Mouse (Mus musculus) hindbrain, embryonic 16.5 days (tissue): ENCODE measurements around the gene Akap13. TPM values are rescaled to one million over a fixed set of nuclear protein-coding genes. Genes with fewer than 3 reads are reported as not detected.

Source experiments
- ATAC-seq: fragments of 200-750 bp; cut with Nextera tagmentation; 2 replicates; pipeline ENCODE4 v1.8.0; 2017; ENCODE audit warnings: moderate TSS enrichment, moderate library complexity
- H3K27ac ChIP-seq: fragments of 300-500 bp; sonication (generic); 2 replicates; pipeline ENCODE4 v1.5.1; 2014; ENCODE audit warnings: low read depth, mild to moderate bottlenecking, control low read depth, low read length, moderate library complexity
- H3K27me3 ChIP-seq: fragments of 300-500 bp; sonication (generic); replicated peaks from 2 replicates; pipeline ENCODE4 v1.6.1; 2014; ENCODE audit warnings: low read length; ENCODE audit not compliant: control insufficient read depth, insufficient read depth
- H3K36me3 ChIP-seq: fragments of 300-500 bp; sonication (generic); 2 replicates; pipeline ENCODE4 v1.6.1; 2014; ENCODE audit warnings: mild to moderate bottlenecking, low read length, moderate library complexity, mixed read lengths; ENCODE audit not compliant: control insufficient read depth, insufficient read depth
- H3K4me1 ChIP-seq: fragments of 300-500 bp; sonication (generic); 2 replicates; pipeline ENCODE4 v1.6.1; 2014; ENCODE audit warnings: low read depth, low read length; ENCODE audit not compliant: control insufficient read depth, insufficient read depth
- H3K4me2 ChIP-seq: fragments of 300-500 bp; sonication (generic); 2 replicates; pipeline ENCODE4 v1.6.1; 2014; ENCODE audit warnings: mild to moderate bottlenecking, low read length, control low read depth, moderate library complexity
- H3K4me3 ChIP-seq: fragments of 300-500 bp; sonication (generic); 2 replicates; pipeline ENCODE4 v1.5.1; 2014; ENCODE audit warnings: mild to moderate bottlenecking, low read length, control low read depth, moderate library complexity
- H3K9ac ChIP-seq: fragments of 300-500 bp; sonication (generic); 2 replicates; pipeline ENCODE4 v1.6.1; 2014; ENCODE audit warnings: low read depth, mild to moderate bottlenecking, control low read depth, low read length, moderate library complexity
- H3K9me3 ChIP-seq: fragments of 300-500 bp; sonication (generic); 2 replicates; pipeline ENCODE4 v1.6.1; 2014; ENCODE audit warnings: mild to moderate bottlenecking, low read length, moderate library complexity; ENCODE audit not compliant: control insufficient read depth
- WGBS: fragments of 180-500 bp; shearing (Covaris S2); extraction: QIAGEN DNeasy Blood & Tissue Kit; methylation state at CpG from one replicate; pipeline ENCODE4 v1.1.7; 2014; 5-methylcytosine and 5-hydroxymethylcytosine counted together
- polyA plus RNA-seq: library from polyadenylated mRNA; unstranded; fragments of >200 nt; fragmentation: Nextera tagmentation; extraction: Ambion mirVana; gene quantifications from 2 replicates; pipeline ENCODE4 v1.2.1, GENCODE M21; 2015

Akap13 gene
- polyA plus RNA-seq, 1 experiment from 2014 or later, result 13.0 TPM

DNA sequence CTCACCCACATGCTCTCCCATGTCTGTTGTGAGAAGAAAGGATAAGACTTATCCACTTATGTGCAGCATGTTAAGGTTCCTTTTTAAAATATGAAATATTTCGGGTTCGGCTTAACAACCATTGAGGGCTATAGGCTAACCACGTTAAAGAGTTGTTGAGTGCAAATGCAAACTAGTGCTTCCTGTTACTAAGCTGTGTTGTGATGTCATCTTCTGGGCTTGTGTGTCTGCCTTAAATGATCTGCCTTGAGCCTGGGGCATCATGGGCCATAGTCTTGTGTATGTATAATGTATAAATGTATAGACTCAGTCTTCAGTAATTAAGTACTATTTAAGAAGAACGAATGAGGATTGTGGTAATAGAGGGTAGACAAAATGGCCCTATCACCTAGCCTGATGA, 104.6 kb downstream of the Akap13 start:
- no peak overlapping the region for H3K27ac ChIP-seq
- H3K9me3 ChIP-seq, result no peaks in the 10 kb centered on the region
- H3K9ac ChIP-seq, result no peak overlapping the region
- no peak overlapping the region for H3K4me2 ChIP-seq
- H3K4me3 ChIP-seq, result no peak overlapping the region
- WGBS, result 98% methylated on average over 4 of the region's 4 CpGs
- H3K36me3 ChIP-seq, result no peaks in the 10 kb centered on the region
- no peaks in the 10 kb centered on the region for H3K4me1 ChIP-seq
- ATAC-seq, result no peak
- H3K27me3 ChIP-seq, result no peaks in the 10 kb centered on the region

DNA sequence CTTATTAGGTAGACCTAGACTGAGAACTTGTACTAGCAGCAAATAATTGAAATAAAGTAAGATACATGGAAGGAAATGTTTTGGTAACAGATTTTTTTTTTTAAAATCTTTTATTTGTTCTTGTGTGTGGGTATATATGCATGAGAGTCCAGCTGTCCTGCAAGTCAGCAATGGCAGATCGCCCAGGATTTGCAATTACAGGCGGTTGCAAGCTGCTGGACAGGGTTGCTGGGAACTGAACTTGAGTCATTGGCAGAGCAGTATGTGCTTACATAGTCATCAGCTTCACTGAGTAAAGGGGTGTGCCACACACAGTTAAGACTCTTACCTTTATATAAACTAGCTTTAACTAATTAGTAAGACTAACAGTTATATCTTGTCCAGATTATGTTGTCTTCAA, 105.2 kb downstream of the Akap13 start:
- Histone ChIP-seq H3K9me3 (no peaks in the 10 kb centered on the region), H3K27me3 (no peaks in the 10 kb centered on the region), H3K4me1 (no peaks in the 10 kb centered on the region), H3K36me3 (no peaks in the 10 kb centered on the region), H3K4me2 (no peak overlapping the region), H3K27ac (no peak overlapping the region), H3K4me3 (no peak overlapping the region), H3K9ac (no peak overlapping the region)
- ATAC-seq, result no peak
- 89% methylated on average over 2 of the region's 2 CpGs for WGBS

DNA sequence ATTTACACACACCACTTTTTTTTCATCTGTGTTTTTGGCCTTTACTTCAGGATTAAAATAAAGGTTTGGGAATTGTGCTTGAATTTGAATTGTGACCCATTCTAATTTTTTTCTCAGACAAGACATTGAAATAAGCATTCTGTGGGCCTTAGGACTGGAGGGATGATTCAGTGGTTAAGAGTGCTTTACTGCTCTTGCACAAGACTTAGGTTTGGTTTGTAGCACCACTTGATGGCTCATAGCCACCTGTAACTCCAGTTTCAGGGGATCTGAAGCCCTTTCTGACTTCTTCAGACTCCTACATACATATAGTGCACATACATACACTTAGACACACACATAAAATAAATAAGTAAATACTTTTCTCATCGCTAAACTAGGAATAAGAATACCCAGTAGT, 105.8 kb downstream of the Akap13 start:
- H3K4me3 ChIP-seq, result no peak overlapping the region
- H3K4me2 ChIP-seq, result no peak overlapping the region
- no peaks in the 10 kb centered on the region for H3K4me1 ChIP-seq
- no peak overlapping the region for H3K27ac ChIP-seq
- H3K9ac ChIP-seq, result no peak overlapping the region
- WGBS, result 94% methylated on average over 1 of the region's 1 CpGs
- H3K36me3 ChIP-seq, result no peaks in the 10 kb centered on the region
- no peaks in the 10 kb centered on the region for H3K9me3 ChIP-seq
- H3K27me3 ChIP-seq, result no peaks in the 10 kb centered on the region
- ATAC-seq, result no peak

DNA sequence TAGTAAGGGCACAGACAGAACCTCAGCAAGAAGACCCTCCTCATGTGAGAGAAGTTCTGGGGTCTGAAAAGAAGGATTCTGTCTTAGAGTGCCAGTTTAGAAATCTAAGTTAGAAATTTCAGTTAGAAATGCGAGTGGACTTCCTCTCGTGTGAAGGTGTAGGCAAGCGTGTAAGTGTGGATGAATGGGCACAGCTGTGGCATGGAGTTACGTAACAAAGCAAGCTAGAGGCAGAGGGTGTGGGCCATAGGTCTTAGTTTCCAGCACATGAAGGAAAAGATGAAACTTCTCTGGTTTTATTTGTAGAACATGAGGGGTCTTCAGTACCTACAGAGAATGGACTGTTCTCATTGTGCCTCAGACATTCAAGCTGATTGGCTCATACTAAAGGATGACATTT, 112.9 kb downstream of the Akap13 start:
- no peak overlapping the region for H3K9ac ChIP-seq
- ATAC-seq, result no peak
- H3K4me1 ChIP-seq, result no peaks in the 10 kb centered on the region
- H3K4me3 ChIP-seq, result no peak overlapping the region
- WGBS, result 86% methylated on average over 4 of the region's 4 CpGs
- H3K36me3 ChIP-seq, result no peaks in the 10 kb centered on the region
- no peak overlapping the region for H3K4me2 ChIP-seq
- no peaks in the 10 kb centered on the region for H3K9me3 ChIP-seq
- no peaks in the 10 kb centered on the region for H3K27me3 ChIP-seq
- H3K27ac ChIP-seq, result no peak overlapping the region

DNA sequence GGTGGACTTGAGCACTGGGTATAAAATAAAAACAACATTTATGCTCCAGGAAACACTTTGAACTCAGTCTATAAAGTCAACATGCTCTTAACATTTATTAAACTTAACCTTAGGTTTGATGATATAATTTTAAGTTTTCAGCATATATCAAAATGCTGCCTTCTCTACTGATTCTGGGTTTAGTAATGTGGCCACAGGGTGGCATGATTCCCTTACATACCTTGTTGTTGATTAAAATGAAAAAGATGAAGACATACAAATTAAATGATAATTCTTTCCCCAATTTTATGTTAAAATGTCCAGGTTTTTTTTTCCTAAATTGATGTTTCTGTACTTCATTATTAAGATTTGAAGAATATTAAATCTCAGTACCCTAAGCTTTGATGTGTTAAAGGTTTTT, 113.5 kb downstream of the Akap13 start:
- Histone ChIP-seq H3K9ac (no peak overlapping the region), H3K9me3 (no peaks in the 10 kb centered on the region), H3K27ac (no peak overlapping the region), H3K27me3 (no peaks in the 10 kb centered on the region), H3K36me3 (no peaks in the 10 kb centered on the region), H3K4me1 (no peaks in the 10 kb centered on the region), H3K4me3 (no peak overlapping the region), H3K4me2 (no peak overlapping the region)
- ATAC-seq, result no peak

DNA sequence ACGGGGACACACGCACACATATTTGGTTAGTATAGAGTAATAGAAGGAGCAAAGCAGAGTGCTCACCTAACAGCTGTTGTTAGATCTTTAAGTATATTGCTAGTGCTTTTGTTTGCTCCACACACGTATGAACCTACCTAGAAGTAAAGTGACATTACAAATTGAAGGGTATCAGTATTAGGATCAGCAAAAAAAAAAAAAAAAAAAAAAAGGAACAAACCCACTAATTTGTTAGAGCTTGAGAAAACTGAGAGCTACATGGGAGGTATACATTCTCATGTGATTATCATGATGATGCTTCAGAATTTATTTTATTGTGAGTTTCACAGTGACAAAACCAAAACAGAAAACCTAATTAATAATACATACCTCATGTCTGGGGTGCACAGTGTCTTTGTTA, 114.9 kb downstream of the Akap13 start:
- no peak overlapping the region for H3K4me3 ChIP-seq
- no peaks in the 10 kb centered on the region for H3K27me3 ChIP-seq
- WGBS, result 89% methylated on average over 3 of the region's 3 CpGs
- no peak overlapping the region for H3K27ac ChIP-seq
- no peak for ATAC-seq
- H3K9ac ChIP-seq, result no peak overlapping the region
- no peaks in the 10 kb centered on the region for H3K9me3 ChIP-seq
- H3K36me3 ChIP-seq, result no peaks in the 10 kb centered on the region
- no peak overlapping the region for H3K4me2 ChIP-seq
- no peaks in the 10 kb centered on the region for H3K4me1 ChIP-seq

DNA sequence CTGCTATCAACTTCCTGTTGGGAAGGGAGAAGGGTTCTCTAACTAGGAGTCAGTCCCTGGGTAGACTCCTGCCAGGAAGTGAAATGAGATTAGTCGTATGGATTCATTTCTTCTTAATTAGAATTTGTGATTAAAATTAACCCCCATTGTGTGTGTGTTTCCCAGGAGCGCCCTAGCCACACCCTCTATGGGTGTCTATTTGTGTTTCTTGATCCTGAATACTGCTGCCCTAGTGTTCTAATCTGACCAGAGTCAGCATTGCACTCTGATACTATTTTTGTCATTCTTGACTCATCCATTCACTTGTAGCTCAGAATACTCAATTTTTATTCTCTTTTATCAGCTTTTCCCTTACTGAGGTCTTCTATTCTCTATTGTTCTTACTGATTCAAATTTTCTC, 115.7 kb downstream of the Akap13 start:
- no peak overlapping the region for H3K4me3 ChIP-seq
- H3K9ac ChIP-seq, result no peak overlapping the region
- no peaks in the 10 kb centered on the region for H3K9me3 ChIP-seq
- WGBS, result 62% methylated on average over 2 of the region's 2 CpGs
- H3K27ac ChIP-seq, result no peak overlapping the region
- no peaks in the 10 kb centered on the region for H3K4me1 ChIP-seq
- no peaks in the 10 kb centered on the region for H3K36me3 ChIP-seq
- ATAC-seq, result no peak
- H3K27me3 ChIP-seq, result no peaks in the 10 kb centered on the region
- no peak overlapping the region for H3K4me2 ChIP-seq

DNA sequence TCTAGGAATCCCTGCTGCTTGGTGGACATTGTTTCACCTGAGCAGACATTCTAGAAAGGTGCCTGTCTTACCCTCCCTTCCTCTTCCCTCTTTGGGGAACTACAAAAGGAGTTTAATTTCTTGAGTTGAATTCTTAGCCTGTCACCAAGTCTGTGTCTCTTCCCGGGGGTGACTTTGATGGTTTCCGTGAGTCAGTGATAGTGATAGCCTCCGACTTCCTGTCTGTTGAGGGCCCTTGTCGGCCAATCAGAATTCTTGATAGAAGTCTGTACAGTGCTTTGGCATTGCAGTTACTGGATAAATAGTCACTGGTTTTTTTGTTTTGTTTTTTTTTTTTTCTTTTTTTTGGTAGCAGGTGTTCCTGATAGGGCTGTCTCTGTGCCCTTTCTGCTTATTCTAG, 116.8 kb downstream of the Akap13 start:
- WGBS, result 93% methylated on average over 4 of the region's 4 CpGs
- H3K9me3 ChIP-seq, result no peaks in the 10 kb centered on the region
- no peak for ATAC-seq

DNA sequence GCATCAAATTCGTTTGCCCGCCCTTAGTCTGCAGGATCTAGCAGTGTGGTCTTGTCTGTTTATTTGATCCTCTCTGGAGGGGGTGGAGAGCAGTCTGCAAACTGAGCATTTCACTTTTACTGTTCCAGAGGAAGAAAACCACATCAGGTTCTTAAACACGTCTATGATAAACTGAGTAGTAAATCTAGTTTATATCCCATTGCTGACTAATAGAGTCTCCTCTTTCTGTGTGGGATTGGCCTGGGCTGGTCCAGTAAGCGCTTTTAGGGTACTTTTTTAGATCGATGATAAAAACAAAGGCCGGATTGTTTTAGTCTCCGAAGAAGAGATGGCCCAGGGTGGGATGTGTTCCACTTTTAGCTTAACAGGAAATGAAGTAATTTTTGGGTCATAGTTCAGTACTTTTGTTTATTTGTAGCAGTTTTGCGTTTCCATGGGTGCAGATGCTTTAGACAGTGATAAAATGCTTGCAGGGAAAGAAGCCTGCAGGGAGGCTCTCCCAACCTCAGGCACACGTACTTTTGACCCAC, 119.9 kb downstream of the Akap13 start:
- Histone ChIP-seq H3K9ac (no peak overlapping the region), H3K27me3 (no peaks in the 10 kb centered on the region), H3K9me3 (no peaks in the 10 kb centered on the region), H3K4me1 (no peaks in the 10 kb centered on the region), H3K36me3 (no peaks in the 10 kb centered on the region), H3K27ac (peak overlapping the region; percentile 29; the same call in 1 of the 2 replicates), H3K4me3 (no peak overlapping the region), H3K4me2 (no peak overlapping the region)
- WGBS, result 51% methylated on average over 9 of the region's 9 CpGs
- ATAC-seq, result no peak

More for the DNA sequence above, 116.8 kb downstream of the Akap13 start:
- H3K9ac ChIP-seq, result no peak overlapping the region
- no peak overlapping the region for H3K27ac ChIP-seq
- H3K36me3 ChIP-seq, result no peaks in the 10 kb centered on the region
- no peak overlapping the region for H3K4me3 ChIP-seq
- no peaks in the 10 kb centered on the region for H3K4me1 ChIP-seq
- no peak overlapping the region for H3K4me2 ChIP-seq
- no peaks in the 10 kb centered on the region for H3K27me3 ChIP-seq
